In the genomic region with DNA sequence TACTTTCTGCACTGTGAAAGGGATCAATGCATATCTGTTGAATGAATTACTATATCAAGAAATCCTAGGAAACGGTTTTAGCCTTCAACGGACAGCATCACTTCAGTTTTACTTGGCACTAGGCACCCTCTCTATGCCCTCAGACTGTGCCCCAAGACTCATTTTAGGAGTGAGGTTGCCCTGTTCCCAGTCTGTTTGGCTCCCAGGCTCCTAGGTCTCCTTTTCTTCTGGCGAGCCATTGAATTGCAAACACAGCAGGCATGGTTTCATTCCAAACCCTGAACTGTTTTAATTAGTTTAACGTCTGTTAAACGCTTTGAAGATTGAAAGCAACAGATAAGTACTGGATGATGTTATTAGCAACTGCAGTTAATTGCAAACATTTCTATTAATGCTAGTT, we compare ENCODE assay signal across 8 mouse cellular contexts. TPM values are rescaled to one million over a fixed set of nuclear protein-coding genes. Genes with fewer than 3 reads are reported as not detected.
DNase-seq lines count a peak whose midpoint lies in the region; ATAC-seq and TF ChIP-seq lines count a peak whose summit lies in the region.

No protein-coding gene starts in this region.

- H3K4me1 ChIP-seq in kidney, postnatal 0 days (replicated peaks; ENCODE audit: insufficient read depth, low read length), result no peaks in the 10 kb centered on the region
- no peaks in the 10 kb centered on the region for H3K4me1 ChIP-seq in embryonic fibroblast, embryonic 13.5 days (ENCODE audit: control insufficient read depth, insufficient read depth, low read length)
- no peaks in the 10 kb centered on the region for H3K4me1 ChIP-seq in intestine, embryonic 14.5 days (replicated peaks; ENCODE audit: control insufficient read depth, insufficient read depth, low read length)

- no peak overlapping the region for H3K27ac ChIP-seq in kidney, postnatal 0 days
- no peak overlapping the region for H3K27ac ChIP-seq in embryonic fibroblast, embryonic 13.5 days (ENCODE audit: insufficient read depth, low read length)
- H3K27ac ChIP-seq in intestine, embryonic 14.5 days (ENCODE audit: low read depth), result no peak overlapping the region

- no peaks in the 10 kb centered on the region for H3K79me2 ChIP-seq in myocyte (ENCODE audit: control insufficient read depth, insufficient read depth)

- H3K4me2 ChIP-seq in kidney, postnatal 0 days (ENCODE audit: low read length), result peak overlapping the region; percentile 78
- peak overlapping the region; percentile 34 for H3K4me2 ChIP-seq in intestine, embryonic 14.5 days (ENCODE audit: low read length)
- H3K4me2 ChIP-seq in myocyte (ENCODE audit: low read depth), result peak overlapping the region; percentile 2

- no peak for DNase-seq in kidney, postnatal 0 days (ENCODE audit: low spot score)
- DNase-seq in kidney, postnatal 14 days, result no peak
- no peak for DNase-seq in intestine, embryonic 14.5 days (ENCODE audit: low spot score)
- DNase-seq in MN1 (ENCODE audit: low spot score), result no peak
- DNase-seq in frontal cortex, postnatal 25 days (ENCODE audit: low spot score in 2 of 2), result no peak
- no peak for DNase-seq in layer of hippocampus, postnatal 25 days (ENCODE audit: extremely low spot score in 1 of 2, low spot score in 1 of 2)

- H3K36me3 ChIP-seq in kidney, postnatal 0 days (ENCODE audit: insufficient read depth, low read length), result no peaks in the 10 kb centered on the region
- H3K36me3 ChIP-seq in intestine, embryonic 14.5 days (ENCODE audit: control insufficient read depth, insufficient read depth, low read length), result no peaks in the 10 kb centered on the region
- H3K36me3 ChIP-seq in myocyte (ENCODE audit: control insufficient read depth, insufficient read depth), result no peaks in the 10 kb centered on the region

- no peak for TF ChIP-seq CTCF in kidney, postnatal 0 days (IDR thresholded peaks at IDR 0.05; ENCODE audit: low read depth)
- TF ChIP-seq CTCF in embryonic fibroblast, embryonic 13.5 days (IDR thresholded peaks at IDR 0.05; ENCODE audit: borderline replicate concordance, insufficient read depth, low read length), result no peak

- no peaks in the 10 kb centered on the region for H3K27me3 ChIP-seq in kidney, postnatal 0 days (ENCODE audit: insufficient read depth, low read length)
- 0 out of 2 replicates have a peak, but pooled peaks cover 7% of the 10 kb centered on the region for H3K27me3 ChIP-seq in intestine, embryonic 14.5 days (replicated peaks; ENCODE audit: control insufficient read depth, insufficient read depth, low read length)
- H3K27me3 ChIP-seq in myocyte (ENCODE audit: control insufficient read depth, insufficient read depth, insufficient read length), result peaks cover 9% of the 10 kb centered on the region

- no peak for ATAC-seq in kidney, postnatal 0 days (replicated peaks; ENCODE audit: low FRiP score, low read depth)
- no peak for ATAC-seq in intestine, embryonic 14.5 days (replicated peaks; ENCODE audit: low FRiP score, low TSS enrichment, low read depth)

- H3K4me3 ChIP-seq in kidney, postnatal 0 days (replicated peaks; ENCODE audit: low read depth, low read length), result 0 out of 2 replicates have a peak overlapping the region, but pooled peaks have one; percentile 43
- peak overlapping the region; percentile 11; the same call in 1 of the 2 replicates for H3K4me3 ChIP-seq in embryonic fibroblast, embryonic 13.5 days (ENCODE audit: insufficient read depth, low read length)
- H3K4me3 ChIP-seq in intestine, embryonic 14.5 days (ENCODE audit: low read depth, low read length), result peak overlapping the region; percentile 12
- no peak overlapping the region for H3K4me3 ChIP-seq in myocyte

- no peak overlapping the region for H3ac ChIP-seq in myocyte (ENCODE audit: control insufficient read depth, insufficient read length)

- WGBS in kidney, postnatal 0 days, result 33% methylated on average over 5 of the region's 5 CpGs
- 24% methylated on average over 5 of the region's 5 CpGs for WGBS in intestine, embryonic 14.5 days

- no peak overlapping the region for H3K9ac ChIP-seq in kidney, postnatal 0 days (ENCODE audit: low read depth, low read length)
- no peak overlapping the region for H3K9ac ChIP-seq in intestine, embryonic 14.5 days (ENCODE audit: low read length)

- no peak for TF ChIP-seq POLR2A in embryonic fibroblast, embryonic 13.5 days (IDR thresholded peaks at IDR 0.05; ENCODE audit: low read depth, low read length)
- TF ChIP-seq POLR2A in myocyte (IDR thresholded peaks at IDR 0.05; ENCODE audit: insufficient read length, low read depth), result no peak

- no peaks in the 10 kb centered on the region for H3K9me3 ChIP-seq in kidney, postnatal 0 days (replicated peaks; ENCODE audit: low read length)
- H3K9me3 ChIP-seq in intestine, embryonic 14.5 days (ENCODE audit: control insufficient read depth, low read length), result no peaks in the 10 kb centered on the region

TF ChIP-seq in myocyte, 11 proteins besides CTCF, POLR2A, EP300 and RAD21:
- TF ChIP-seq TCF3 (IDR thresholded peaks at IDR 0.05; ENCODE audit: insufficient read length, low read depth), result no peak
- no peak for TF ChIP-seq REST (IDR thresholded peaks at IDR 0.05; ENCODE audit: insufficient read depth, insufficient read length)
- TF ChIP-seq MAX (IDR thresholded peaks at IDR 0.05; ENCODE audit: low read depth), result no peak
- no peak for TF ChIP-seq MYOG (IDR thresholded peaks at IDR 0.05; ENCODE audit: control insufficient read depth in 1 of 3, insufficient read depth in 1 of 3, insufficient read length in 2 of 3, low read depth in 2 of 3)
- TF ChIP-seq MYOD1 (IDR thresholded peaks at IDR 0.05; ENCODE audit: control insufficient read depth in 1 of 3, insufficient read length in 2 of 3, low read depth in 2 of 3), result no peak
- no peak for TF ChIP-seq E2F4 (IDR thresholded peaks at IDR 0.05; ENCODE audit: insufficient read depth)
- TF ChIP-seq SRF (IDR thresholded peaks at IDR 0.05; ENCODE audit: control insufficient read depth, insufficient read length, low read depth), result no peak
- TF ChIP-seq POLR2AphosphoS2 (IDR thresholded peaks at IDR 0.05; ENCODE audit: insufficient read length, low read depth), result no peak
- no peak for TF ChIP-seq CEBPB (IDR thresholded peaks at IDR 0.05; ENCODE audit: insufficient read depth, poor library complexity, severe bottlenecking)
- no peak for TF ChIP-seq TCF12 (IDR thresholded peaks at IDR 0.05; ENCODE audit: insufficient read depth, poor library complexity, severe bottlenecking)
- TF ChIP-seq USF1 (IDR thresholded peaks at IDR 0.05; ENCODE audit: low read depth), result no peak

RNA-seq across cellular contexts. Expression of a gene that starts 0.6 kb away (rescaled TPM):
- polyA plus RNA-seq in kidney, postnatal 0 days (2015; fragmentation: Nextera tagmentation; extraction: Ambion mirVana), result 1.1 and 1.3 TPM in 2 replicates
- 3.9 and 4.3 TPM in 2 replicates for polyA plus RNA-seq in embryonic fibroblast, embryonic 13.5 days (2011; ENCODE audit: insufficient read length, low read depth, missing spikeins)
- polyA plus RNA-seq in intestine, embryonic 14.5 days (2014; fragmentation: Nextera tagmentation; extraction: Ambion mirVana), result 1.5 TPM in 2 replicates
- polyA plus RNA-seq in myocyte (2012; fragmentation: generic; extraction: Trizol), result 0.05 TPM
- total RNA-seq in layer of hippocampus, postnatal 25 days (2021), result 1 to 10 TPM; 5.1 to 5.5 TPM

Comparison
In these comparisons a context has a peak if more than half of its experiments do, and no peak if none do; other contexts are left out.
1. H3K4me2 ChIP-seq: peak in every context shown above with its lines; median percentile 78 in kidney, postnatal 0 days; 34 in intestine, embryonic 14.5 days; 2 in myocyte.